Mouse (Mus musculus): ENCODE measurements around the gene Sgo2b. TPM values are rescaled to one million over a fixed set of nuclear protein-coding genes. Genes with fewer than 3 reads are reported as not detected.
"Not testable (repeated sequence)": the region's sequence is repeated elsewhere in the genome, so short reads cannot be mapped to it uniquely, and the experiment has no call there.

Sgo2b gene
- not detected for polyA plus RNA-seq (2012; fragmentation: generic; extraction: Trizol)

DNA sequence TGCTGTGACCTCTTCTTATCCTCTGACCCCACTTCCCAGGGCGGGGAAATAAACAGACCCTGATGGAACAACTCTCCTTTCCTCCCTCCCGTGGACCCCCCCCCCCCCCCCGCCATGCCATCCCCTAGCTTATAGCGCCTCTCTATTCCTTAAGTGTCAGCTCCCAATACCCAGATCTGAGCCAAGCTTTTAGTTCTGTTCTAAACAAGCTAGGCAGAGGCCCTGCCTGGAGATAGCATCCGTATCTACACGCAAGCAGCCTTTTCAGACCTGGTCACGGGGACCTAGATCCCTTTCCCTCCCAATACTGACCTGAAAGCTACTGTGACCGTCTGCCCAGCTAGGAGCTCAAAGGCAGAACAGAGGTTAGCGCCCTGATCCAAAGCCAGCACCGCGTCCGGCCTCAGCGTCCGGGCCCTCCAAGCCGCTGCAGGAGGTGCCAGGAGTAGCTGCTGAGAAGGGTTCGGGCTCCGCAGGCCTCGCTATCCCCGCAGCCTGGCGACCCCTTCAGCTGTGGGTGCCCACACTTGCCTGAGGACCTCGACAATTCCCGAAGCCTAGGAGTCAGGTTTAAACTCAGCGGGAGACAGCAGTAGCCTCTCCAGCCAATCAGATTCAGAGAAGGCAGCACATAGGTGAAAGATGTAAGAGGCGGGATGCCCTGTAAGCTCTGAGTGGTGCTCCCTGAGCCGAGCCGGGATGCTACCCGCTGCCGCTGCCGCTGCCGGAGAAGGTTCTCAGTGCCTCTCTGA, at the start of gene Sgo2b:
Gene Sgo2b, minus strand, starts transcription at position 623 of the 752 bp plus-strand sequence.
- H3K79me2 ChIP-seq (ENCODE audit: control insufficient read depth, insufficient read depth) = no peaks in the 10 kb centered on the region
- no peak within 1 kb of the TSS for H3K4me2 ChIP-seq (ENCODE audit: low read depth)
- no peaks in the 10 kb centered on the region for H3K27me3 ChIP-seq (ENCODE audit: control insufficient read depth, insufficient read depth, insufficient read length)
- no peak for TF ChIP-seq POLR2A (IDR thresholded peaks at IDR 0.05; ENCODE audit: insufficient read length, low read depth)
- TF ChIP-seq TCF12 (IDR thresholded peaks at IDR 0.05; ENCODE audit: insufficient read depth, poor library complexity, severe bottlenecking) = no peak
- no peak for TF ChIP-seq USF1 (IDR thresholded peaks at IDR 0.05; ENCODE audit: low read depth)
- TF ChIP-seq E2F4 (IDR thresholded peaks at IDR 0.05; ENCODE audit: insufficient read depth) = no peak
- TF ChIP-seq POLR2AphosphoS2 (IDR thresholded peaks at IDR 0.05; ENCODE audit: insufficient read length, low read depth) = no peak
- TF ChIP-seq MYOD1 (IDR thresholded peaks at IDR 0.05; ENCODE audit: control insufficient read depth in 1 of 3, insufficient read length in 2 of 3, low read depth in 2 of 3) = no peak
- TF ChIP-seq TCF3 (IDR thresholded peaks at IDR 0.05; ENCODE audit: insufficient read length, low read depth) = no peak
- no peak for TF ChIP-seq CEBPB (IDR thresholded peaks at IDR 0.05; ENCODE audit: insufficient read depth, poor library complexity, severe bottlenecking)
- H3ac ChIP-seq (ENCODE audit: control insufficient read depth, insufficient read length) = no peak within 1 kb of the TSS
- H3K36me3 ChIP-seq (ENCODE audit: control insufficient read depth, insufficient read depth) = no peaks in the 10 kb centered on the region
- H3K4me3 ChIP-seq = no peak within 1 kb of the TSS

DNA sequence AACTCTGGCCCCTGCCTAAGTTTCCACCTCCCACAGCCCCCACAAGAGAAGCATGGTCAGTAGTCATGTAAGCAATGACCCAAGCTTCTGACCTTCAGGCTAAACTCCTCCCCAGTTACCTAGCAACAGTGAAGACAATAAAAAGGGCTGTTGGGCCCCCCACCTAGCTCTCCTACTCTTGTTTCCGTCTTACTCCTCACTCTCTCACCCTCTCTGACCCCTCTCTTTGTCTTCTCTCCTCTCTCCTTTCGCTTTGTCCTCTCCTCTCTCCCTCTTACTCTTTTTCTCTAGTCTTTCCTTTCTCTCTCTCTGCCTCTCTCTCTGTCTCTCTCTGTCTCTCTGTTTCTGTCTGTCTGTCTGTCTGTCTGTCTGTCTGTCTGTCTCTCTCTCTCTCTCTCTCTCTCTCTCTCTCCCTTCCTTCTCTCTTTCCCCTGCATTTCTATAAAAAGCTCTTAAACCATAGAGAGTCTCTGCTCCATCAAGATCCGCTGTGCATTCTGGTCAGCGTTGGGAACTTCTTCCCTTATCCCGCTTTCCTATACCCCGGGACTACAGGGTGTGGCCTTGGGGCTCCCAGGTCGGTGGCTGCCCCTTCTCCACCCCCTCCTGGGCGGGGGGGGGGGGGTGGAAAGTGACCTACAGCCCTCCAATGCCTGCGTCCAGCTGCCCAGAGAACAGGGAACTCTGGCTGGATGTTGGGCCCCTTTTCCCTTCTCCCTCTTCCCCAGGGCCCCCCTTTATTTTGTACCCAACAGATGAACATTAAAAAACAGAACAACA, 18.8 kb upstream of the Sgo2b start:
- H3K36me3 ChIP-seq (ENCODE audit: control insufficient read depth, insufficient read depth); H3K4me3 ChIP-seq; H3K79me2 ChIP-seq (ENCODE audit: control insufficient read depth, insufficient read depth); H3ac ChIP-seq (ENCODE audit: control insufficient read depth, insufficient read length); H3K4me2 ChIP-seq (ENCODE audit: low read depth); H3K27me3 ChIP-seq (ENCODE audit: control insufficient read depth, insufficient read depth, insufficient read length): not testable (repeated sequence)

DNA sequence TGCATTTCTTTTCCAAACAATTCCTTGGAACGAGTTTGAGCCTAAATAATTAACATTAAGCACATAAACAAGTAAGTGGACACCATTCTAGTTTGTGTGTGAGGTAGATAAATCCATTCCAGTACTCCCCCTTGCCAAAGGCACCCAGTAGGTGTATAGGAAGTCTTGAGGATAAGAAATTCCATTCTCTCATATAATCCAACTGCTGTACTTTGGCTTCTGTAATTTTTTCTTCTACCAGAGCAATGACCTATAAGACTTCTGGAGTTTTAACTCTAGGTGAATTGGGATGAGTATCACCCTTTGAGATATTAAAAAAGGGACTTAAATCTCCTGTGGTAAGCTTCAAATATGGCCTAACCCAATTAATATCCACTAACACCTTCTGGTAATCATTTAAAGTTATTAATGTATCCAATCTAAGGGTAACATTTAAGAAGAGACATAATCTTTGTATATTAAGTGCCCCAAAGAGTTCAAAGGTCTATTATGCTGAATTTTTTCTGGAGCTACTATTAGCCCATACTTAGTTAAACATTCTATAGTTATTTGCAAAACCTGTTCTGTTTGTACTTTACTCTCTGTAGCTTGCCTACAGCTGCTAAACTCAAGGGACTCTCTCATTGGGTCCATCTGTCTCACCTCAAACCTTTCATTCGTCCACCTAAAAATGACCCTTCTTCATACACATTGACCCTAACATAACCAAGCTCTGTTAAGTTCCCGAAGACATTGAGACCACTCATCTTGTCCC, 9.2 kb upstream of the Sgo2b start:
- Histone ChIP-seq H3K4me2 (ENCODE audit: low read depth) (no peak overlapping the region), H3K79me2 (ENCODE audit: control insufficient read depth, insufficient read depth) (no peaks in the 10 kb centered on the region), H3K4me3 (no peak overlapping the region), H3K27me3 (ENCODE audit: control insufficient read depth, insufficient read depth, insufficient read length) (no peaks in the 10 kb centered on the region), H3ac (ENCODE audit: control insufficient read depth, insufficient read length) (no peak overlapping the region), H3K36me3 (ENCODE audit: control insufficient read depth, insufficient read depth) (no peaks in the 10 kb centered on the region)
- no peak for TF ChIP-seq REST (IDR thresholded peaks at IDR 0.05; ENCODE audit: insufficient read depth, insufficient read length)
- TF ChIP-seq MAX (IDR thresholded peaks at IDR 0.05; ENCODE audit: low read depth) = no peak
- no peak for TF ChIP-seq MYOG (IDR thresholded peaks at IDR 0.05; ENCODE audit: control insufficient read depth in 1 of 3, insufficient read depth in 1 of 3, insufficient read length in 2 of 3, low read depth in 2 of 3)
- TF ChIP-seq SRF (IDR thresholded peaks at IDR 0.05; ENCODE audit: control insufficient read depth, insufficient read length, low read depth) = no peak
- TF ChIP-seq USF1 (IDR thresholded peaks at IDR 0.05; ENCODE audit: low read depth) = no peak
- no peak for TF ChIP-seq POLR2A (IDR thresholded peaks at IDR 0.05; ENCODE audit: insufficient read length, low read depth)
- TF ChIP-seq MYOD1 (IDR thresholded peaks at IDR 0.05; ENCODE audit: control insufficient read depth in 1 of 3, insufficient read length in 2 of 3, low read depth in 2 of 3) = no peak
- no peak for TF ChIP-seq E2F4 (IDR thresholded peaks at IDR 0.05; ENCODE audit: insufficient read depth)
- TF ChIP-seq TCF12 (IDR thresholded peaks at IDR 0.05; ENCODE audit: insufficient read depth, poor library complexity, severe bottlenecking) = no peak
- no peak for TF ChIP-seq CEBPB (IDR thresholded peaks at IDR 0.05; ENCODE audit: insufficient read depth, poor library complexity, severe bottlenecking)
- no peak for TF ChIP-seq POLR2AphosphoS2 (IDR thresholded peaks at IDR 0.05; ENCODE audit: insufficient read length, low read depth)
- no peak for TF ChIP-seq TCF3 (IDR thresholded peaks at IDR 0.05; ENCODE audit: insufficient read length, low read depth)

DNA sequence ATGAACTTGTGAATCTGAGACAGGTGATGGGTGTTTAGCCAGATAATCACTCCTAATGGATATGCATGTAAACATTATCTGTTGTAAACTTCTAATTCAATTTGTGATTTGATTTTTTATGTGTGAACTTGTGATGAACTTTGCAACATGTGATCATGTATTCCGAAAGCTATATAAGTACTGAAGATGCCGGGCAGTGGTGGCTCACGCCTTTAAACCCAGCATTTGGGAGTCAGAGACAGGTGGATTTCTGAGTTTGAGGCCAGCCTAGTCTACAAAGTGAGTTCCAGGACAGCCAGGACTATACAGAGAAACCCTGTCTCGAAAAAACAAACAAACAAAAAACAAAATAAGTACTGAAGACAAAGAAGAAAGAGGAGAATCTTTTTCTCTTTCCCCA, 1.8 kb upstream of the Sgo2b start:
- not testable (repeated sequence) for H3K4me2 ChIP-seq (ENCODE audit: low read depth); H3K79me2 ChIP-seq (ENCODE audit: control insufficient read depth, insufficient read depth); H3K36me3 ChIP-seq (ENCODE audit: control insufficient read depth, insufficient read depth); H3K27me3 ChIP-seq (ENCODE audit: control insufficient read depth, insufficient read depth, insufficient read length); H3K4me3 ChIP-seq; H3ac ChIP-seq (ENCODE audit: control insufficient read depth, insufficient read length)

DNA sequence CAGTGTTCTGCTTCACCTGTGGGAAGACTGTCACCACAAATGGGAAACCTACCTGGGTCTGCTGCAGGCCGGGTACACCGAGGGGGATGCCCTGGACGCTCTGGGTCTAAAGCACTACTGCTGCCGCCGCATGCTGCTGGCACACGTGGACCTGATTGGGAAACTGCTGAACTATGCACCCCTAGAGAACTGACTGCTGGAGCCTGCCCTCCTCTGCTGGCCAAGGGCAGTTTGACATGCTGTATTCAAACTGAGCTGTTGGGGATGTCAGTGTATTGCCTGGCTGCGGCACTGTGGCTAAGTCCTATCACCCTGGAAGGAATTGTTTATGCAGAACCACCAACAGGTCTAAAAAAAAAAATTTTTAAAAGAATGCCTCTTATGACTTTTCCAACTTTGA, 18.9 kb downstream of the Sgo2b start:
- no peak for TF ChIP-seq POLR2A (IDR thresholded peaks at IDR 0.05; ENCODE audit: insufficient read length, low read depth)
- TF ChIP-seq POLR2AphosphoS2 (IDR thresholded peaks at IDR 0.05; ENCODE audit: insufficient read length, low read depth) = no peak
- Histone ChIP-seq H3K36me3 (ENCODE audit: control insufficient read depth, insufficient read depth) (no peaks in the 10 kb centered on the region), H3K79me2 (ENCODE audit: control insufficient read depth, insufficient read depth) (no peaks in the 10 kb centered on the region), H3K4me3 (no peak overlapping the region), H3K4me2 (ENCODE audit: low read depth) (no peak overlapping the region), H3ac (ENCODE audit: control insufficient read depth, insufficient read length) (no peak overlapping the region), H3K27me3 (ENCODE audit: control insufficient read depth, insufficient read depth, insufficient read length) (no peaks in the 10 kb centered on the region)
